Mouse (Mus musculus): ENCODE measurements around the gene Pik3r6. TPM values are rescaled to one million over a fixed set of nuclear protein-coding genes. Genes with fewer than 3 reads are reported as not detected.

Pik3r6 gene
- 0.70 TPM for polyA plus RNA-seq (2014; fragmentation: Illumina TruSeq; extraction: RNeasy Lipid Tissue Mini Kit (QIAGEN cat#74804); ENCODE audit: low read depth, low replicate concordance)

DNA sequence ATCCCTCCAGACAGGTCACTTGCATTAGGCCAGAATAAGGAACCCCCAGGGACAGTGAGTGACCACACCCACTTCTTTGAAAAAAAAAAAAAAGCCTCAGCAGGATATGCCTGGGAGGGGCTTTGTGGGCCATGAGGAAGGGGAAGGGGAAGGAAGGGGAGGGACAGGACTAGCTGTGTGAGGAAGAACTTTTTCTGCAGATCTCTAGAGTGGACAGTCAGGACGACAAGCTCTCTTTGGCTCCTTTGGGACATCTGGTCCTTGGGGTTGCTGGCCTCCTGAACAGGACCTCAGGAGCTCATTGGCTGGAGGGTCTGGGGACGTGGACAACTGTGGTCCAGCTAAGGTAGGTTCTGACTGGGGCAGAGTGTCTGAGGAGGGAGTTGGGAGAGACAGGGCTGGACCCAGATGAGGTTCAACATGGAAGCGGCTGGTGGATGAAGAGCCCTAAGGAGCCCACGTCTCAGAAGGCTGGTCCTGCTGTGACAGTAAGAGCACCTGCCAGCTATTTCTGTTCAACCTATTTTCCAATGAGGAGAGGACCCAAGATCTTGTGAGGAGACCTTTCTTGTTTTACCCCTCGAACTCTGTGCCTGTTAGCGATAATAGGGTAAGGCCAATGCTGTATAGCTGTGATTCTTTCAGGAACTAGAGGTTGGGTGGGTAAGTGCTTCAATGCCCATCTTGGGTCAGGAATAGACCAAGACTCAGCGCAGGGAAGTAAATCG is at the start of gene Pik3r6:
Pik3r6 (plus strand) TSS at position 118 of the 728 bp plus-strand sequence.

DNA sequence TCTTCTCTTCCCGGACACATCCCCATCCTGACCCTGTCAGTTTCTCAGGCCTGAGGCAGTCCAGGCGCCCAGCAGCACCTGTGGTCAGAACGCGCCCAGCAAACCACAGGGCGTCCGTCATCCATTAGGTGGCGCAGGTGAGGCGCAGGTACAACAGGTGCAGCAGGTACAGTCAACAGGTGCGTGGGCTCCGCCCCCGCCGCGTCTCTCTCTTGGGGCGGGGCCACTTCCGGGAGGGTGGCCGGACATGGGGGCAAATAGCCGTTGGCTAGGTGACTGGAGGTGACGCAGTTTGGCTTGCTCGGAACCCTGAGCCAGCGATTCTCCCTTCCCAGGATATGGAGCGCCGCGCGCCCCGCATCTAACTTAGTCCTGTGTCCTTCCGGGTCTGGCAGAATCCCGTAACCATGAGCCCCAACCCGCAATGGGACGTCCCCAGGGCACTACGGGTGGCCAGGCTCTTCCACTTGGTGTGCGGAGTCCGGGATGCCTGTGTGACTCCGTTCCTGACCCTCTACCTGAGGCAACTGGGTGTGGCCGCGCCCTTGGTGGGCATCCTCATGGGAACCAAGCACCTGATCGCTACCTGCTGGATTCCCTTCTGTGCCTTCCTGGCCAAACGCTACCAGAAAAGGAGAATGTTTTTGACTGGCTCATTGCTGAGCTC is 53.2 kb downstream of the Pik3r6 start, which contains the start of gene Mfsd6l:
Mfsd6l (plus strand) TSS at position 269 of the 667 bp plus-strand sequence.

DNA sequence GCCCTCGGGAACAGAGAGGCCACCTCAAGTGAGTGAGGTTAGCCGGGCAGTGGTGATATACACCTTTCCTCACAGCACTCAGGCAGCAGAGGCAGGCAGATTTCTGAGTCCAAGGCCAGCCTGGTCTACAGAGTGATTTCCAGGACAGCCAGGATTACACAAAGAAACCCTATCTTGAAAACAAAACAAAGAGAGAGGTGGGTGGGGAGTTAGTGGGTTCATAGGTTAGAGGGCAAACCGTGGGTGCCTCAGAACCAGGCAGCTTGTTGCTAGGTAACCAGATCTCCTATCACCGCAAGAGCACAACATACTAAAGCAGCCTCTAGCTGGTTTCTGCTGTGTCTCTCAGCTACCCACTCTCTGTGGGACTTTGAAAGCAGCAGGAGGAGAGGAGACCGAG is 83.9 kb downstream of the Pik3r6 start, which contains the start of gene Ccdc42:
Ccdc42 (plus strand) TSS at position 301 of the 400 bp plus-strand sequence.

Other genes starting within 250 kb of the Pik3r6 start
- gene Ntn1, start 102.2 kb upstream of the Pik3r6 start, polyA plus RNA-seq (2014; fragmentation: Illumina TruSeq; extraction: RNeasy Lipid Tissue Mini Kit (QIAGEN cat#74804); ENCODE audit: low read depth, low replicate concordance) = 1.5 TPM
- 0.23 TPM for gene Pik3r5, start 70.9 kb upstream of the Pik3r6 start, polyA plus RNA-seq (2014; fragmentation: Illumina TruSeq; extraction: RNeasy Lipid Tissue Mini Kit (QIAGEN cat#74804); ENCODE audit: low read depth, low replicate concordance)
- gene Mfsd6l, start 53.2 kb downstream of the Pik3r6 start, polyA plus RNA-seq (2014; fragmentation: Illumina TruSeq; extraction: RNeasy Lipid Tissue Mini Kit (QIAGEN cat#74804); ENCODE audit: low read depth, low replicate concordance) = not detected
- gene Ccdc42, start 84.0 kb downstream of the Pik3r6 start, polyA plus RNA-seq (2014; fragmentation: Illumina TruSeq; extraction: RNeasy Lipid Tissue Mini Kit (QIAGEN cat#74804); ENCODE audit: low read depth, low replicate concordance) = not detected
- 32.7 TPM for gene Myh10, start 188.5 kb downstream of the Pik3r6 start, polyA plus RNA-seq (2014; fragmentation: Illumina TruSeq; extraction: RNeasy Lipid Tissue Mini Kit (QIAGEN cat#74804); ENCODE audit: low read depth, low replicate concordance)